Mouse (Mus musculus): Measurements from ENCODE around the gene Snx21.

GRCm38 (mm10) chr2:164781876-164782275 lies 3.7 kb upstream of the Snx21 start:
- TF ChIP-seq MAZ (IDR thresholded peaks at IDR 0.05; ENCODE audit: low read depth, low read length) (no peak), CTCF (IDR thresholded peaks at IDR 0.05 in 2 of 3, conservative IDR thresholded peaks at IDR 0.05 in 1 of 3; ENCODE audit: control insufficient read depth in 1 of 3, insufficient read depth in 1 of 3, low read depth in 2 of 3, low read length in 3 of 3, poor library complexity in 1 of 3, severe bottlenecking in 1 of 3) (no peak), RCOR1 (IDR thresholded peaks at IDR 0.05; ENCODE audit: low read depth, low read length) (no peak), MYC (IDR thresholded peaks at IDR 0.05; ENCODE audit: low read depth, low read length) (no peak), USF1 (IDR thresholded peaks at IDR 0.05; ENCODE audit: low read depth, low read length) (no peak)
